Mouse (Mus musculus): ENCODE results near the gene Gm17364. TPM values are rescaled to one million over a fixed set of nuclear protein-coding genes. Genes with fewer than 3 reads are reported as not detected.

Gm17364 gene
- total and polyA plus RNA-seq, 2 experiments from 2014 or later = not detected

- TF ChIP-seq EP300 (IDR thresholded peaks at IDR 0.05; ENCODE audit: low read depth) (no peak), CTCF (IDR thresholded peaks at IDR 0.05; ENCODE audit: low read depth) (no peak)
- no peak for DNase-seq (ENCODE audit: low spot score)
- no peaks in the 10 kb centered on the region for H3K9me3 ChIP-seq (replicated peaks; ENCODE audit: control insufficient read depth, low read length)
- ATAC-seq (ENCODE audit: insufficient read depth, low read depth) = no peak
- no peak overlapping the region for H3K9ac ChIP-seq (replicated peaks; ENCODE audit: low read depth, low read length)
- no peaks in the 10 kb centered on the region for H3K4me1 ChIP-seq (ENCODE audit: control insufficient read depth, insufficient read depth)
- H3K4me2 ChIP-seq (ENCODE audit: low read depth, low read length) = no peak overlapping the region
- no peaks in the 10 kb centered on the region for H3K27me3 ChIP-seq (ENCODE audit: control insufficient read depth, insufficient read depth, low read length)
- no peak overlapping the region for H3K4me3 ChIP-seq (ENCODE audit: low read depth, low read length)
- H3K36me3 ChIP-seq (replicated peaks; ENCODE audit: control insufficient read depth, insufficient read depth, low read length) = no peaks in the 10 kb centered on the region
- H3K27ac ChIP-seq (ENCODE audit: low read depth) = no peak overlapping the region
- 64% methylated on average over 13 of the region's 13 CpGs for WGBS
Observed at GRCm38 (mm10) chr13:41235845-41236741, 37.7 kb downstream of the Gm17364 start.

- ATAC-seq (ENCODE audit: insufficient read depth, low read depth) = no peak
- Histone ChIP-seq H3K4me2 (ENCODE audit: low read depth, low read length) (no peak overlapping the region), H3K27ac (ENCODE audit: low read depth) (no peak overlapping the region), H3K4me3 (ENCODE audit: low read depth, low read length) (no peak overlapping the region), H3K27me3 (ENCODE audit: control insufficient read depth, insufficient read depth, low read length) (no peaks in the 10 kb centered on the region), H3K4me1 (ENCODE audit: control insufficient read depth, insufficient read depth) (no peaks in the 10 kb centered on the region), H3K9me3 (replicated peaks; ENCODE audit: control insufficient read depth, low read length) (no peaks in the 10 kb centered on the region), H3K36me3 (replicated peaks; ENCODE audit: control insufficient read depth, insufficient read depth, low read length) (no peaks in the 10 kb centered on the region), H3K9ac (replicated peaks; ENCODE audit: low read depth, low read length) (no peak overlapping the region)
- TF ChIP-seq CTCF (IDR thresholded peaks at IDR 0.05; ENCODE audit: low read depth) (no peak), EP300 (IDR thresholded peaks at IDR 0.05; ENCODE audit: low read depth) (no peak)
- 82% methylated on average over 6 of the region's 6 CpGs for WGBS
- DNase-seq (ENCODE audit: low spot score) = no peak
Observed at GRCm38 (mm10) chr13:41235181-41235580, 38.6 kb downstream of the Gm17364 start.

- Histone ChIP-seq H3K27me3 (ENCODE audit: control insufficient read depth, insufficient read depth, low read length) (no peaks in the 10 kb centered on the region), H3K4me1 (ENCODE audit: control insufficient read depth, insufficient read depth) (no peaks in the 10 kb centered on the region), H3K36me3 (replicated peaks; ENCODE audit: control insufficient read depth, insufficient read depth, low read length) (no peaks in the 10 kb centered on the region), H3K9ac (replicated peaks; ENCODE audit: low read depth, low read length) (no peak overlapping the region), H3K27ac (ENCODE audit: low read depth) (no peak overlapping the region), H3K4me2 (ENCODE audit: low read depth, low read length) (no peak overlapping the region), H3K9me3 (replicated peaks; ENCODE audit: control insufficient read depth, low read length) (no peaks in the 10 kb centered on the region), H3K4me3 (ENCODE audit: low read depth, low read length) (no peak overlapping the region)
- no peak for DNase-seq (ENCODE audit: low spot score)
- no peak for ATAC-seq (ENCODE audit: insufficient read depth, low read depth)
- TF ChIP-seq EP300 (IDR thresholded peaks at IDR 0.05; ENCODE audit: low read depth) (no peak), CTCF (IDR thresholded peaks at IDR 0.05; ENCODE audit: low read depth) (no peak)
- 78% methylated on average over 7 of the region's 7 CpGs for WGBS
Observed at GRCm38 (mm10) chr13:41233241-41233640, 40.5 kb downstream of the Gm17364 start.

- Histone ChIP-seq H3K27ac (ENCODE audit: low read depth) (no peak overlapping the region), H3K36me3 (replicated peaks; ENCODE audit: control insufficient read depth, insufficient read depth, low read length) (no peaks in the 10 kb centered on the region), H3K4me3 (ENCODE audit: low read depth, low read length) (no peak overlapping the region), H3K27me3 (ENCODE audit: control insufficient read depth, insufficient read depth, low read length) (no peaks in the 10 kb centered on the region), H3K4me1 (ENCODE audit: control insufficient read depth, insufficient read depth) (no peaks in the 10 kb centered on the region), H3K4me2 (ENCODE audit: low read depth, low read length) (no peak overlapping the region), H3K9ac (replicated peaks; ENCODE audit: low read depth, low read length) (no peak overlapping the region), H3K9me3 (replicated peaks; ENCODE audit: control insufficient read depth, low read length) (no peaks in the 10 kb centered on the region)
- no peak for ATAC-seq (ENCODE audit: insufficient read depth, low read depth)
- 88% methylated on average over 15 of the region's 15 CpGs for WGBS
- no peak for DNase-seq (ENCODE audit: low spot score)
- TF ChIP-seq EP300 (IDR thresholded peaks at IDR 0.05; ENCODE audit: low read depth) (no peak), CTCF (IDR thresholded peaks at IDR 0.05; ENCODE audit: low read depth) (no peak)
Observed at GRCm38 (mm10) chr13:41232209-41232608, 41.6 kb downstream of the Gm17364 start.

GRCm38 (mm10) chr13:41231389-41231983 is 42.3 kb downstream of the Gm17364 start:
- DNase-seq (ENCODE audit: low spot score) (no peak), ATAC-seq (ENCODE audit: insufficient read depth, low read depth) (no peak)
- TF ChIP-seq EP300 (IDR thresholded peaks at IDR 0.05; ENCODE audit: low read depth) = no peak
- H3K4me3 ChIP-seq (ENCODE audit: low read depth, low read length) = no peak overlapping the region
- H3K9me3 ChIP-seq (replicated peaks; ENCODE audit: control insufficient read depth, low read length) = no peaks in the 10 kb centered on the region
- no peak overlapping the region for H3K27ac ChIP-seq (ENCODE audit: low read depth)
- no peaks in the 10 kb centered on the region for H3K4me1 ChIP-seq (ENCODE audit: control insufficient read depth, insufficient read depth)
- H3K27me3 ChIP-seq (ENCODE audit: control insufficient read depth, insufficient read depth, low read length) = no peaks in the 10 kb centered on the region
- H3K9ac ChIP-seq (replicated peaks; ENCODE audit: low read depth, low read length) = no peak overlapping the region
- H3K36me3 ChIP-seq (replicated peaks; ENCODE audit: control insufficient read depth, insufficient read depth, low read length) = no peaks in the 10 kb centered on the region
- no peak overlapping the region for H3K4me2 ChIP-seq (ENCODE audit: low read depth, low read length)
- 77% methylated on average over 12 of the region's 12 CpGs for WGBS

Data from heart, postnatal 0 days (tissue).